Mouse (Mus musculus) CH12.LX (cell line): ENCODE data around the gene Zmpste24. TPM values are rescaled to one million over a fixed set of nuclear protein-coding genes. Genes with fewer than 3 reads are reported as not detected.

Experiments used
- DNase-seq: peaks from one replicate; pipeline ENCODE4 v3.0.0-alpha.2; 2013; ENCODE audit errors: extremely low read depth
- H3K27ac ChIP-seq: 2 replicates; pipeline ENCODE4 v1.5.1; 2012; ENCODE audit warnings: low read depth, mild to moderate bottlenecking, control low read depth, moderate library complexity; ENCODE audit not compliant: insufficient read depth
- H3K27me3 ChIP-seq: replicated peaks from 2 replicates; pipeline ENCODE3; 2012; ENCODE audit warnings: inconsistent platforms
- H3K36me3 ChIP-seq, 2 experiments: replicated peaks in 1 of 2; 2 replicates each; pipeline versions ENCODE3 to v1.6.1; 2012; ENCODE audit warnings: inconsistent platforms in 1 of 2, low read length in 1 of 2, mild to moderate bottlenecking in 1 of 2, mixed read lengths in 1 of 2, moderate library complexity in 1 of 2; ENCODE audit not compliant: control insufficient read depth in 1 of 2, insufficient read depth in 1 of 2
- H3K4me1 ChIP-seq, 2 experiments: 2 replicates each; pipeline ENCODE4 v1.6.1; 2012; ENCODE audit warnings: inconsistent platforms in 1 of 2, moderate library complexity in 1 of 2; ENCODE audit not compliant: insufficient read depth in 2 of 2, control insufficient read depth in 1 of 2
- H3K4me2 ChIP-seq: 2 replicates; pipeline ENCODE4 v1.6.1; 2012; ENCODE audit warnings: low read depth, mild to moderate bottlenecking, control low read depth; ENCODE audit not compliant: poor library complexity, insufficient read depth, severe bottlenecking
- H3K4me3 ChIP-seq, 3 experiments: fragments of 150-350 bp in 1 of 3; sonication (generic) in 1 of 3; replicated peaks in 1 of 3; 2 replicates each; pipeline versions ENCODE3 to v1.5.1; 2011 to 2012; ENCODE audit warnings: low read depth in 2 of 3, low read length in 2 of 3, mild to moderate bottlenecking in 2 of 3, moderate library complexity in 2 of 3, control low read depth in 1 of 3, improper control_type of control experiment in 1 of 3, inconsistent platforms in 1 of 3, mixed read lengths in 1 of 3; ENCODE audit not compliant: poor library complexity in 1 of 3
- H3K79me2 ChIP-seq: replicated peaks from 2 replicates; pipeline ENCODE4 v1.6.1; 2012; ENCODE audit warnings: mild to moderate bottlenecking, moderate library complexity; ENCODE audit not compliant: control insufficient read depth, poor library complexity, insufficient read depth, severe bottlenecking; ENCODE audit errors: extremely low read depth
- H3K9ac ChIP-seq: 2 replicates; pipeline ENCODE4 v1.6.1; 2012; ENCODE audit warnings: low read depth, mild to moderate bottlenecking, control low read depth, moderate library complexity; ENCODE audit not compliant: insufficient read depth
- H3K9me3 ChIP-seq: replicated peaks from 2 replicates; pipeline ENCODE3; 2012; ENCODE audit warnings: low read length, inconsistent platforms, mixed read lengths
- BHLHE40 ChIP-seq: IDR thresholded peaks from 2 replicates; pipeline ENCODE4 v1.6.1; 2011; ENCODE audit warnings: mild to moderate bottlenecking, low read depth, low read length, improper control_type of control experiment
- CHD1 ChIP-seq: IDR thresholded peaks from 2 replicates; pipeline ENCODE4 v1.6.1; 2012; ENCODE audit warnings: low read depth, low read length, improper control_type of control experiment, inconsistent platforms
- CHD2 ChIP-seq: IDR thresholded peaks from 2 replicates; pipeline ENCODE4 v1.6.1; 2011; ENCODE audit warnings: low read length, improper control_type of control experiment
- CTCF ChIP-seq, 2 experiments: IDR thresholded peaks in 1 of 2; conservative IDR thresholded peaks in 1 of 2; 2 replicates each; pipeline ENCODE4 v1.5.1; 2011 to 2012; ENCODE audit warnings: low read depth in 2 of 2, low read length in 2 of 2, improper control_type of control experiment in 1 of 2, inconsistent platforms in 1 of 2, mild to moderate bottlenecking in 1 of 2, moderate library complexity in 1 of 2
- ELF1 ChIP-seq: IDR thresholded peaks from 2 replicates; pipeline ENCODE4 v1.6.1; 2014; ENCODE audit warnings: low read depth, mild to moderate bottlenecking, inconsistent platforms, low read length, improper control_type of control experiment
- EP300 ChIP-seq: IDR thresholded peaks from 2 replicates; pipeline ENCODE4 v1.6.1; 2011; ENCODE audit warnings: low read length, improper control_type of control experiment
- GABPA ChIP-seq: IDR thresholded peaks from 2 replicates; pipeline ENCODE4 v1.6.1; 2012; ENCODE audit warnings: low read depth, low read length, improper control_type of control experiment, inconsistent platforms; ENCODE audit not compliant: insufficient replicate concordance
- HCFC1 ChIP-seq: IDR thresholded peaks from 2 replicates; pipeline ENCODE4 v1.6.1; 2012; ENCODE audit warnings: low read depth, mild to moderate bottlenecking, inconsistent platforms, low read length, improper control_type of control experiment
- JUN ChIP-seq: IDR thresholded peaks from 2 replicates; pipeline ENCODE4 v1.6.1; 2011; ENCODE audit warnings: low read depth, mild to moderate bottlenecking, low read length, improper control_type of control experiment, moderate library complexity; ENCODE audit not compliant: insufficient read depth
- JUND ChIP-seq: conservative IDR thresholded peaks from 2 replicates; pipeline ENCODE4 v1.6.1; 2011; ENCODE audit warnings: low read depth, low read length, improper control_type of control experiment
- KAT2A ChIP-seq: IDR thresholded peaks from 2 replicates; pipeline ENCODE4 v1.6.1; 2012; ENCODE audit warnings: low read length, improper control_type of control experiment, inconsistent platforms; ENCODE audit not compliant: insufficient replicate concordance
- MAFK ChIP-seq: IDR thresholded peaks from 2 replicates; pipeline ENCODE4 v1.6.1; 2011; ENCODE audit warnings: low read length, improper control_type of control experiment; ENCODE audit not compliant: insufficient replicate concordance
- MEF2A ChIP-seq: IDR thresholded peaks from 2 replicates; pipeline ENCODE4 v1.6.1; 2014; ENCODE audit warnings: low read depth, mild to moderate bottlenecking, inconsistent platforms, low read length, improper control_type of control experiment, borderline replicate concordance
- MXI1 ChIP-seq: IDR thresholded peaks from 2 replicates; pipeline ENCODE4 v1.6.1; 2011; ENCODE audit warnings: mild to moderate bottlenecking, low read depth, low read length, improper control_type of control experiment
- MYC ChIP-seq: IDR thresholded peaks from 2 replicates; pipeline ENCODE4 v1.6.1; 2011; ENCODE audit warnings: low read depth, mild to moderate bottlenecking, improper control_type of control experiment, low read length
- NELFE ChIP-seq: IDR thresholded peaks from 2 replicates; pipeline ENCODE4 v1.6.1; 2011; ENCODE audit warnings: low read depth, low read length, improper control_type of control experiment
- NRF1 ChIP-seq: IDR thresholded peaks from 2 replicates; pipeline ENCODE4 v1.6.1; 2014; ENCODE audit warnings: low read depth, mild to moderate bottlenecking, inconsistent platforms, low read length, improper control_type of control experiment, moderate library complexity
- PAX5 ChIP-seq: IDR thresholded peaks from 2 replicates; pipeline ENCODE4 v1.6.1; 2012; ENCODE audit warnings: low read length, inconsistent platforms, mixed read lengths
- POLR2A ChIP-seq: IDR thresholded peaks from 2 replicates; pipeline ENCODE4 v1.6.1; 2011; ENCODE audit warnings: low read depth, mild to moderate bottlenecking, improper control_type of control experiment, low read length
- POLR2AphosphoS2 ChIP-seq: IDR thresholded peaks from 2 replicates; pipeline ENCODE4 v1.6.1; 2011; ENCODE audit warnings: low read depth, low read length, improper control_type of control experiment
- RAD21 ChIP-seq: IDR thresholded peaks from 2 replicates; pipeline ENCODE4 v1.6.1; 2011; ENCODE audit warnings: low read depth, mild to moderate bottlenecking, low read length, improper control_type of control experiment, moderate library complexity
- RCOR1 ChIP-seq: conservative IDR thresholded peaks from 2 replicates; pipeline ENCODE4 v1.6.1; 2012; ENCODE audit warnings: low read depth, mild to moderate bottlenecking, inconsistent platforms, low read length, improper control_type of control experiment
- SIN3A ChIP-seq: IDR thresholded peaks from 2 replicates; pipeline ENCODE4 v1.6.1; 2012; ENCODE audit warnings: low read length, improper control_type of control experiment, inconsistent platforms
- SMC3 ChIP-seq: IDR thresholded peaks from 2 replicates; pipeline ENCODE4 v1.6.1; 2011; ENCODE audit warnings: low read depth, low read length, improper control_type of control experiment
- TBP ChIP-seq: conservative IDR thresholded peaks from 2 replicates; pipeline ENCODE4 v1.6.1; 2011; ENCODE audit warnings: low read depth, low read length, improper control_type of control experiment
- UBTF ChIP-seq: IDR thresholded peaks from 2 replicates; pipeline ENCODE4 v1.6.1; 2012; ENCODE audit warnings: low read depth, mild to moderate bottlenecking, inconsistent platforms, low read length, improper control_type of control experiment, moderate library complexity
- USF1 ChIP-seq: IDR thresholded peaks from 2 replicates; pipeline ENCODE4 v1.6.1; 2014; ENCODE audit warnings: low read depth, mild to moderate bottlenecking, inconsistent platforms, low read length, improper control_type of control experiment
- USF2 ChIP-seq: conservative IDR thresholded peaks from 2 replicates; pipeline ENCODE4 v1.6.1; 2011; ENCODE audit warnings: low read depth, low read length, improper control_type of control experiment
- ZC3H11A ChIP-seq: IDR thresholded peaks from 2 replicates; pipeline ENCODE4 v1.6.1; 2012; ENCODE audit warnings: low read depth, mild to moderate bottlenecking, inconsistent platforms, low read length, improper control_type of control experiment
- ZNF384 ChIP-seq: IDR thresholded peaks from 2 replicates; pipeline ENCODE4 v1.6.1; 2012; ENCODE audit warnings: low read depth, low read length, improper control_type of control experiment, inconsistent platforms
- dilution Hi-C: fragments of 300-500 bp; cut with MboI; formaldehyde crosslinking; loops from 2 replicates; pipeline ENCODE4 v1.14.3; 2020; ENCODE audit warnings: low sequenced_read_pairs; ENCODE audit not compliant: extremely low pct_unique_long_range_greater_than_20kb, extremely low pct_ligation_motif_present
- in situ Hi-C: fragments of 300-500 bp; cut with MboI; formaldehyde crosslinking; loops from 3 replicates; pipeline ENCODE4 v1.14.3; 2019; ENCODE audit warnings: low sequenced_read_pairs, low pct_ligation_motif_present, low pct_unique_long_range_greater_than_20kb, mixed read lengths
- polyA plus RNA-seq: library from polyadenylated mRNA; unstranded; fragments of >175 nt; gene quantifications from 2 replicates; pipeline ENCODE4 v1.2.1, GENCODE M21; 2012; ENCODE audit warnings: low read depth; ENCODE audit not compliant: insufficient read length
- total RNA-seq, 2 experiments: library from RNA; depleted of rRNA; stranded (reverse); fragments of 300-350 nt in 1 of 2; fragments of >200 nt in 1 of 2; gene quantifications; 2 replicates each; pipeline ENCODE4 v1.2.3; 2012 to 2014

Gene Zmpste24
- total and polyA plus RNA-seq, 3 experiments, result 22.3 to 59.1 (median 55.7) TPM

GRCm38 (mm10) chr4:121029632-121030031 is 68.4 kb downstream of the Zmpste24 start:
- TF ChIP-seq CTCF (conservative IDR thresholded peaks at IDR 0.05 in 1 of 2, IDR thresholded peaks at IDR 0.05 in 1 of 2; ENCODE audit: low read depth in 2 of 2, low read length in 2 of 2), result peak in 1 of 2 experiments; percentile 51; a peak in 2 of 4 replicates
- no peak for TF ChIP-seq POLR2A
- no peak for TF ChIP-seq MEF2A
- peak; percentile 31; the same call in 1 of the 2 replicates for TF ChIP-seq SMC3
- no peak for TF ChIP-seq MAFK
- peak; percentile 17 for TF ChIP-seq RAD21
- TF ChIP-seq TBP, result no peak
- no peak for TF ChIP-seq ELF1
- TF ChIP-seq KAT2A, result no peak
- TF ChIP-seq RCOR1, result no peak
- no peak for TF ChIP-seq BHLHE40
- TF ChIP-seq JUN, result no peak
- TF ChIP-seq HCFC1, result no peak
- dilution Hi-C loops (no loop called here), in situ Hi-C loops (loop anchor here (5.0 to 10.0 kb wide), 3 partner anchors 42 to 195 kb away; no protein-coding TSS in a partner anchor)
- DNase-seq, result no peak
- H3K9ac ChIP-seq, result no peak overlapping the region
- no peaks in the 10 kb centered on the region for H3K79me2 ChIP-seq
- no peaks in the 10 kb centered on the region for H3K36me3 ChIP-seq
- H3K4me1 ChIP-seq, result peaks cover 6 to 42% of the 10 kb centered on the region in 2 experiments; a peak in 3 of 4 replicates
- H3K9me3 ChIP-seq, result no peaks in the 10 kb centered on the region
- no peak overlapping the region for H3K4me3 ChIP-seq
- peak overlapping the region; percentile 59; the same call in 1 of the 2 replicates for H3K27ac ChIP-seq
- no peaks in the 10 kb centered on the region for H3K27me3 ChIP-seq
- peak overlapping the region; percentile 42; the same call in 1 of the 2 replicates for H3K4me2 ChIP-seq

- in situ Hi-C loops (loop anchor here (5.0 kb wide), 1 partner anchor 42 kb away; no protein-coding TSS in a partner anchor), dilution Hi-C loops (no loop called here)
- no peaks in the 10 kb centered on the region for H3K27me3 ChIP-seq
- H3K4me3 ChIP-seq, result peak overlapping the region; percentile 8 to 28 (median 22)
- H3K79me2 ChIP-seq, result no peaks in the 10 kb centered on the region
- H3K9me3 ChIP-seq, result no peaks in the 10 kb centered on the region
- DNase-seq, result peak; percentile 91
- peak overlapping the region; percentile 42 for H3K4me2 ChIP-seq
- H3K4me1 ChIP-seq, result peaks cover 13 to 50% of the 10 kb centered on the region in 2 experiments
- 0 out of 2 replicates have a peak overlapping the region, but pooled peaks have one; percentile 49 for H3K9ac ChIP-seq
- no peaks in the 10 kb centered on the region for H3K36me3 ChIP-seq
- peak overlapping the region; percentile 59 for H3K27ac ChIP-seq
- TF ChIP-seq MEF2A (peak; percentile 69; the same call in 1 of the 2 replicates), CTCF (conservative IDR thresholded peaks at IDR 0.05 in 1 of 2, IDR thresholded peaks at IDR 0.05 in 1 of 2; ENCODE audit: low read depth in 2 of 2, low read length in 2 of 2) (peak; percentile 81 to 94), PAX5 (no peak), NRF1 (peak; percentile 11; the same call in 1 of the 2 replicates), EP300 (peak; percentile 80), SIN3A (peak; percentile 87), SMC3 (peak; percentile 80), KAT2A (no peak), POLR2AphosphoS2 (peak; percentile 66; the same call in 1 of the 2 replicates), JUN (no peak), MXI1 (peak; percentile 76), MYC (peak; percentile 62; the same call in 1 of the 2 replicates), UBTF (no peak), ZNF384 (no peak), BHLHE40 (peak; percentile 80), RAD21 (peak; percentile 69), USF2 (no peak), USF1 (no peak), CHD2 (peak; percentile 47; the same call in 1 of the 2 replicates), NELFE (peak; percentile 71), ZC3H11A (no peak), JUND (0 out of 2 replicates have a peak, but pooled peaks have one; percentile 19), GABPA (no peak), CHD1 (0 out of 2 replicates have a peak, but pooled peaks have one; percentile 44)
Measured at GRCm38 (mm10) chr4:121028659-121029392, 69.2 kb downstream of the Zmpste24 start.
